Mouse (Mus musculus) colon, adult 2 months (tissue): ENCODE measurements around the gene Olfr1228. TPM values are rescaled to one million over a fixed set of nuclear protein-coding genes. Genes with fewer than 3 reads are reported as not detected.

Experiments
- polyA plus RNA-seq: library from polyadenylated mRNA; depleted of rRNA; stranded (reverse); fragments of >200 nt; gene quantifications from 2 replicates; pipeline ENCODE4 v1.2.3, GENCODE M21; 2012; rRNA removed

The Olfr1228 gene
- polyA plus RNA-seq = not detected in 2 replicates

GRCm38 (mm10) chr2:89253962-89254361 is at the start of gene Olfr1228:
Gene Olfr1228, minus strand, starts transcription at chr2:89254062.

GRCm38 (mm10) chr2:89297168-89297567 is 43.3 kb upstream of the Olfr1228 start, which contains the start of gene Olfr1230:
Gene Olfr1230, minus strand, starts transcription at chr2:89297268.

GRCm38 (mm10) chr2:89287914-89288313 is 34.1 kb upstream of the Olfr1228 start, which contains the start of gene Olfr1229:
Gene Olfr1229, minus strand, starts transcription at chr2:89288014.

GRCm38 (mm10) chr2:89199948-89200347 is 53.9 kb downstream of the Olfr1228 start, which contains the start of gene Olfr1226:
Gene Olfr1226, minus strand, starts transcription at chr2:89200048.

Other genes starting within 250 kb of the Olfr1228 start
- not detected in 2 replicates for gene Olfr1215, start 247.1 kb downstream of the Olfr1228 start, polyA plus RNA-seq
- gene Olfr1216, start 235.7 kb downstream of the Olfr1228 start, polyA plus RNA-seq = not detected in 2 replicates
- not detected in 2 replicates for gene Olfr1217, start 222.0 kb downstream of the Olfr1228 start, polyA plus RNA-seq
- gene Olfr1218, start 192.9 kb downstream of the Olfr1228 start, polyA plus RNA-seq = not detected in 2 replicates
- not detected in 2 replicates for gene Olfr1219, start 170.5 kb downstream of the Olfr1228 start, polyA plus RNA-seq
- gene Olfr1220, start 147.2 kb downstream of the Olfr1228 start, polyA plus RNA-seq = not detected in 2 replicates
- not detected in 2 replicates for gene Olfr1221, start 136.8 kb downstream of the Olfr1228 start, polyA plus RNA-seq
- gene Olfr1222, start 121.0 kb downstream of the Olfr1228 start, polyA plus RNA-seq = not detected in 2 replicates
- gene Olfr1223, start 102.5 kb downstream of the Olfr1228 start, polyA plus RNA-seq = not detected in 2 replicates
- not detected in 2 replicates for gene Olfr1224-ps1, start 90.0 kb downstream of the Olfr1228 start, polyA plus RNA-seq
- gene Olfr1225, start 79.4 kb downstream of the Olfr1228 start, polyA plus RNA-seq = not detected in 2 replicates
- gene Olfr1226, start 54.0 kb downstream of the Olfr1228 start, polyA plus RNA-seq = not detected in 2 replicates
- not detected in 2 replicates for gene Olfr1229, start 34.0 kb upstream of the Olfr1228 start, polyA plus RNA-seq
- not detected in 2 replicates for gene Olfr1230, start 43.2 kb upstream of the Olfr1228 start, polyA plus RNA-seq
- not detected in 2 replicates for gene Olfr1231, start 53.0 kb upstream of the Olfr1228 start, polyA plus RNA-seq
- not detected in 2 replicates for gene Olfr1232, start 75.6 kb upstream of the Olfr1228 start, polyA plus RNA-seq
- gene Olfr1233, start 88.3 kb upstream of the Olfr1228 start, polyA plus RNA-seq = not detected in 2 replicates
- gene Olfr1234, start 110.8 kb upstream of the Olfr1228 start, polyA plus RNA-seq = not detected in 2 replicates
- gene Olfr1238, start 155.6 kb upstream of the Olfr1228 start, polyA plus RNA-seq = not detected in 2 replicates
- not detected in 2 replicates for gene Olfr1239, start 166.3 kb upstream of the Olfr1228 start, polyA plus RNA-seq
- gene Olfr1240, start 188.9 kb upstream of the Olfr1228 start, polyA plus RNA-seq = not detected in 2 replicates
- gene Olfr1241, start 233.1 kb upstream of the Olfr1228 start, polyA plus RNA-seq = not detected in 2 replicates
- not detected in 2 replicates for gene Olfr1242, start 244.3 kb upstream of the Olfr1228 start, polyA plus RNA-seq